Mouse (Mus musculus) liver, embryonic 16.5 days (tissue): ENCODE measurements around the gene Slc25a53. TPM values are rescaled to one million over a fixed set of nuclear protein-coding genes. Genes with fewer than 3 reads are reported as not detected.

Experiments
- polyA plus RNA-seq: library from polyadenylated mRNA; unstranded; fragments of >200 nt; fragmentation: Nextera tagmentation; extraction: Ambion mirVana; gene quantifications from 2 replicates; pipeline ENCODE4 v1.2.1, GENCODE M21; 2015

Gene Slc25a53
- polyA plus RNA-seq, 1 experiment from 2014 or later: 2.1 TPM

Other genes starting within 250 kb of the Slc25a53 start
- 0.22 and 0.34 TPM in 2 replicates for gene Plp1, start 215.6 kb downstream of the Slc25a53 start, polyA plus RNA-seq
- gene Rab9b, start 169.5 kb downstream of the Slc25a53 start, polyA plus RNA-seq: not detected in 2 replicates
- not detected in 2 replicates for gene H2bfm, start 111.0 kb downstream of the Slc25a53 start, polyA plus RNA-seq
- 7.2 and 7.7 TPM in 2 replicates for gene Tmsb15b2, start 62.8 kb downstream of the Slc25a53 start, polyA plus RNA-seq
- 0.77 and 0.98 TPM in 2 replicates for gene Tmsb15l, start 61.4 kb downstream of the Slc25a53 start, polyA plus RNA-seq
- 5.5 and 5.7 TPM in 2 replicates for gene Tmsb15b1, start 61.4 kb downstream of the Slc25a53 start, polyA plus RNA-seq
- gene Zcchc18, start 45.1 kb downstream of the Slc25a53 start, polyA plus RNA-seq: 0.07 and 0.19 TPM in 2 replicates
- gene Fam199x, start 11.3 kb upstream of the Slc25a53 start, polyA plus RNA-seq: 0.90 TPM in 2 replicates
- gene Esx1, start 83.8 kb upstream of the Slc25a53 start, polyA plus RNA-seq: not detected in 2 replicates